Mouse (Mus musculus): ENCODE measurements around the gene Ubald2. TPM values are rescaled to one million over a fixed set of nuclear protein-coding genes. Genes with fewer than 3 reads are reported as not detected.

Gene Ubald2
- polyA plus RNA-seq, 1 experiment from 2014 or later: 41.7 TPM

DNA sequence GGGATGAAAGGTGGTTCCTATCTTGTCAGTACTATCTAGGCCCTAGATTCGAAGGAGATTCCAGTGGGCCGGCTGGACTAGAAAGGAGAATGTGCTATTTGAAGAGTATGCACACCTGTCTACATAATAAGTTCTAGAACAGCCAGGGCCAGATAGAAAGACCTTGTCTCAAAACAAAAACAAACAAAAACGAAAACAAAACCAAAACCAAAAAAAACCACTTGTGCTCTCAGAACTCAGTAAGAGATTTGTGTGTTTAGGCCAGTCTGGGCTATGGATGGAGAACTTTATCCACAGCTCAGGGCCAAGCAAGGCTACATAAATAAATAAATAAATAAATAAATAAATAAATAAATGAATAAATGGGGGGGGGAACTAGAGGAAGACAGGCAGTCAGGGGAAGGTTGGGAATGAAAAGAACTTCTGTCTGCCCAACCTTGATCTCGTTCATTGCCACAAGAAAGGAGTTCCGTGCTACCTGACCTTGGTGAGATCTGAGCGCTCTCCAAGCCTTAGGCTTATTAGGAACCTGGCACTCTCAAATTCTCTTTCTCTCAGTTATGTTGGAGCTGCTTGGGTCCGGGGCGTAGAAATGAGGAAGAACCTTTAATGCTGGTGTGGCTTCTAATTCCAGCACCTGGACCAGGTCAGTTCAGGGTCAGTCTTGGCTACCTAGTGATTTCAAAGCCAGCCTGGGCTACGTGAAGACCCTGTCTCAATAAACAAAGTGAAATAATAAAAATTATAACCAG, 3.9 kb upstream of the Ubald2 start:
- H3K27ac ChIP-seq: 0 out of 2 replicates have a peak overlapping the region, but pooled peaks have one; percentile 19
- H3K27me3 ChIP-seq: 0 out of 2 replicates have a peak, but pooled peaks cover 3% of the 10 kb centered on the region
- H3K4me1 ChIP-seq: peaks cover 31% of the 10 kb centered on the region
- H3K36me3 ChIP-seq: no peaks in the 10 kb centered on the region
- no peak overlapping the region for H3K4me3 ChIP-seq
- H3K4me2 ChIP-seq: no peak overlapping the region
- no peak overlapping the region for H3K9ac ChIP-seq
- ATAC-seq (ENCODE audit: borderline replicate concordance, extremely low read depth, low FRiP score, low TSS enrichment): no peak
- 78% methylated on average over 9 of the region's 9 CpGs for WGBS
- no peaks in the 10 kb centered on the region for H3K9me3 ChIP-seq

DNA sequence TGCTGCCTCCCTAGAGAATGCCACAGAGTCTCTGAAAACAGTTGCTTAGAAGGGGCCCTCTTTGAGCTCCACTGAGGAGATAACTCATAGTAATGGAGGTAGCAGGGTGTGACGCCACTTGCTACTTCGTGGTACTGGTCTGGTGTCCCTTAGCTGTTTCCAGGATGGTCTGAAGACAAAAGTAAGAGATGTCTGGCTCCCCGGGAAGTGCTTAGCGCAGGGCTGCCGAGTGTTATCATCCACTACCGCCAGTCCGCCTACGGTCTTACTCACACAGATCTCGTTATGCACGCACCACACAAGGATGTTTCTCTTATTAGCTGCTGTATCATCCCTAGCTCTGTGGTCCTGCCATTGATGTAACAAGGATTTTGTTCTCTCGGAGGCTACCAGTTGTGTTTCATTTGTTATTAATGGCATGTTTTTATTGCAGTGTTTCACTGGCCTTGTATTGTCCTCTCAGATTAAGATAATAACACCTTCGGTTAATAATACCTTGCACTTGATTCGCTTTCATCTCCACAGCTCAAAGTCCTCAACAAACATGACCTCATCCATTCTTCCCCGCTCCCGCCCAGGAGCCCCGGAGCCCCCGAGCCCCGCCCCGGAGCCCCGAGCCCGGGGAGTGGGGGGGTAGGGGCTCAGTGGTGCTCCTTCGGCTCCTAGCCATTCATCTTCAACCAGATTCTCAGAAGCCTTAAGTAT, 3.0 kb upstream of the Ubald2 start:
- Histone ChIP-seq H3K9me3 (no peaks in the 10 kb centered on the region), H3K4me3 (no peak overlapping the region), H3K4me1 (peaks cover 37% of the 10 kb centered on the region), H3K27ac (0 out of 2 replicates have a peak overlapping the region, but pooled peaks have one; percentile 45), H3K27me3 (0 out of 2 replicates have a peak, but pooled peaks cover 3% of the 10 kb centered on the region), H3K4me2 (peak overlapping the region; percentile 34), H3K9ac (no peak overlapping the region), H3K36me3 (no peaks in the 10 kb centered on the region; the same call in 1 of the 2 replicates)
- 24% methylated on average over 22 of the region's 22 CpGs for WGBS
- no peak for ATAC-seq (ENCODE audit: borderline replicate concordance, extremely low read depth, low FRiP score, low TSS enrichment)

DNA sequence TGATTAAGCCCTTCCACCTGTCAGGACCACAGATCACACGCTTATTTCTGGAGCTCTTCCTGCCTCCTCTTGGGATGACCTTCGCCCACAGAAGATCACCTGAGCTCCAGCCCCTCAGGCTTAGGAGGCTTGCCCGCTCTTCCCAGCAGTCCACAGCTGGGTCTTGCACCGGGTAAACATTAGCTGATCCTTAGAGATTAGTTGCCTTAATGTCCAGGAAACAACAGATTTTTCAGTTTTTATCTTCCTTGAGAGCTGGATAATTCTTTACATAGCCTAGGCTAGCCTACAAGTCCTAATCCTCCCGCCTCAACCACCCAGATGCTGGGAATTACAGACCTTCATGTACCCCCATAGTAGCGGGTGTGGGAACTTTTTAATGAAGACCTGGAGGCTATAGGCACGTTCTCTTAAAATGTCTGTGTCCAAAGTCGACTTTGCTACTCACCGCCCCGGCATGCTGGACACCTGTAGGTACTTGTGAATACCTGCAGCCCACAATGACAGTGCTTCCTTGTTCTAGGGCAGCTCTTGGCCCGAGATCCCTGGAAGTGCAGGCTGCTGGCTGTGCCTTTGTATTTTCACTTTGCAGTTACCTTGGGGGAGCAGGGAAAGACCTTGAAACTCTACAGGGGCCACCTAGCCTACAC, 2.3 kb upstream of the Ubald2 start:
- Histone ChIP-seq H3K36me3 (peaks cover 2% of the 10 kb centered on the region; the same call in 1 of the 2 replicates), H3K27ac (peak overlapping the region; percentile 45), H3K4me1 (peaks cover 43% of the 10 kb centered on the region), H3K4me2 (peak overlapping the region; percentile 34), H3K27me3 (0 out of 2 replicates have a peak, but pooled peaks cover 3% of the 10 kb centered on the region), H3K4me3 (no peak overlapping the region), H3K9me3 (no peaks in the 10 kb centered on the region), H3K9ac (no peak overlapping the region)
- 36% methylated on average over 11 of the region's 11 CpGs for WGBS
- no peak for ATAC-seq (ENCODE audit: borderline replicate concordance, extremely low read depth, low FRiP score, low TSS enrichment)

DNA sequence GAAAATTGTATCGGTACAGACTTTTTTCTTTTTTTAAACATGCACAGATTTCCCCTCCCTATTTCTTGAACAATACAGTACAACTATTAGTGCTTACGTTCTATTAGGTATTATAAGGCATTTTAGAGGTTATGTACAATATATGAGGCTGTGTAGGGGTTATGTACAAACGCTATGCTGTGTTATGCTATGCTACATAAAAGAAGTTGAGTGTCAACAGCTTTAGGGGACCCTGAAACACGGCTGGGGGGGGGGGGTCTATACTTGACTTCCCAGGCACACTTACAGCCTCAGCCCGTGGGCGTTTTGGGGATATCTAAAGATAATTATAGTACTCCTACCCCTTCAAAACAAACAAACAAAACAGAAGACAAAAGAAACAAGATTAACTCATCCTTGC, 1.8 kb upstream of the Ubald2 start:
- no peaks in the 10 kb centered on the region for H3K9me3 ChIP-seq
- WGBS: 47% methylated on average over 6 of the region's 6 CpGs
- H3K36me3 ChIP-seq: peaks cover 8% of the 10 kb centered on the region; the same call in 1 of the 2 replicates
- H3K4me2 ChIP-seq: no peak overlapping the region
- H3K9ac ChIP-seq: no peak overlapping the region
- no peak for ATAC-seq (ENCODE audit: borderline replicate concordance, extremely low read depth, low FRiP score, low TSS enrichment)
- peaks cover 49% of the 10 kb centered on the region for H3K4me1 ChIP-seq
- 0 out of 2 replicates have a peak, but pooled peaks cover 3% of the 10 kb centered on the region for H3K27me3 ChIP-seq
- no peak overlapping the region for H3K4me3 ChIP-seq
- peak overlapping the region; percentile 45; the same call in 1 of the 2 replicates for H3K27ac ChIP-seq

DNA sequence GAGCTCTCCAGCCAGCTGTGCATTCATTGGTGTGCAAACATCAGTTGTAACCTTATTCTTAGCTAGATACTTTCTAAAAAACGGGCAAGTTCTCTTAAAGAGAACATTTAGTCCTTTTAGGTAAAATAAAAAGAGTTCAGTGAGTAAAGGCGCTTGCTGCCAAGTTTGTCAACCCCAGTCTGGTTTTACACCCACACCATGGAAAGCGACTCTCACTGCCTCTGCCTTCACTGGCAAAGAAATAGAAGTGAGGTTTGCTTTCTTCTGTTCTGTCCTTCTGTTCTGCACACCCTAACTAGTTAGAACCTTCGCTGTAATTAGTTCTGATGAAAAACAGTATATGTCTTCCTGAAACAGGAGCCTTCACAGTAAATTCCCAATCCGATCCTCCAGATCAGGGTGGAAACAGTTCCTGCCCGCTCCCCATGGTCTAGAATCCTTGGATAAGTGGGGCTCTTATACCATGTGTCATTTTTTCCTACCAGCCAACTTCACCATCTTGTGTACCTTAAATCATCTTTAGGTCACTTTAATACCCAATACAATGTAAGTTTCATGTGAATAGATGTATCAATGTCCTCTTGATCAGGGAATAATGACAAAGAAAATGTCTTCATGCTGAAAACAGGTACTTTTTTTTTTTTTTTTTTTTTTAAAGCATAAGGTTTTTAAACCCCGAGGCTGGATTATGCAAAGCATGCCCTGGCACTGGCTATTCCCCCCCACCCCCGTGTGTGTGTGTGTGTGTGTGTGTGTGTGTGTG, 1.1 kb upstream of the Ubald2 start:
- H3K27ac ChIP-seq: no peak overlapping the region
- WGBS: 56% methylated on average over 8 of the region's 8 CpGs
- no peak overlapping the region for H3K9ac ChIP-seq
- H3K9me3 ChIP-seq: no peaks in the 10 kb centered on the region
- peak overlapping the region; percentile 44; the same call in 1 of the 2 replicates for H3K4me2 ChIP-seq
- peaks cover 14% of the 10 kb centered on the region for H3K36me3 ChIP-seq
- H3K4me1 ChIP-seq: peaks cover 54% of the 10 kb centered on the region
- no peak overlapping the region for H3K4me3 ChIP-seq
- no peak for ATAC-seq (ENCODE audit: borderline replicate concordance, extremely low read depth, low FRiP score, low TSS enrichment)
- 0 out of 2 replicates have a peak, but pooled peaks cover 3% of the 10 kb centered on the region for H3K27me3 ChIP-seq

DNA sequence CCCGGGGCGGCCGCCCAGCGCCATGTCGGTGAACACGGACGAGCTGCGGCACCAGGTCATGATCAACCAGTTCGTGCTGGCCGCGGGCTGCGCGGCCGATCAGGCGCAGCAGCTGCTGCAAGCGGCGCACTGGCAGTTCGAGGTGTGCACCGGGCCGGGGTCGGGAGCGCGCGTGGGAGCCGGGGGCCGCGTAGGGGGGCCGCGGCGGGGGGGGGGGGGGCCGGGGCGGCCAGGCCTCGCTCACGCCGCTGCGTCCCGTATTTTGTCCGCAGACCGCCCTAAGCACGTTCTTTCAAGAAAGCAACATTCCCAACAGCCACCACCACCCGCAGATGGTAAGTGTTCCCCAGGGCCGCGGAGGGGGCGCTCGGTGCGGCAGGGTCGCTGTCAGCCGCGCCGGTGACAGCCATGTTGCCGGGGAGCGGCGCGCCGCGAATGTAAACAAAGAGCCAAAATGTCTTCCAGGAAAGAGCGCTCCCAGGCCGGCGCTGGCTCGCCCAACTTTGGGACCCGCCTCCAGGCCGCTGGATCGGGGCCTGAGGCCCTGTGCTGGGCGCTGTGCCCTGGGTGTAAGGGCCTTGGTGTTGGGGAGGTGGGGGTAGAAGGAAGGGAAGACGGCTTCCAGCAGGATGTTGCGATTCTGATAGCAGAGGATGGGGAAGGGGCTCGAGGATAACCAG, 533 bp downstream of the Ubald2 start:
- Histone ChIP-seq H3K4me2 (peak overlapping the region; percentile 74), H3K27me3 (0 out of 2 replicates have a peak, but pooled peaks cover 3% of the 10 kb centered on the region), H3K4me3 (peak overlapping the region; percentile 82), H3K9me3 (no peaks in the 10 kb centered on the region), H3K27ac (peak overlapping the region; percentile 94), H3K4me1 (peaks cover 51% of the 10 kb centered on the region), H3K9ac (peak overlapping the region; percentile 83), H3K36me3 (peaks cover 21% of the 10 kb centered on the region)
- under 1% methylated on average over 37 of the region's 67 CpGs for WGBS
- peak; percentile 9; the same call in 1 of the 2 replicates for ATAC-seq (ENCODE audit: borderline replicate concordance, extremely low read depth, low FRiP score, low TSS enrichment)

DNA sequence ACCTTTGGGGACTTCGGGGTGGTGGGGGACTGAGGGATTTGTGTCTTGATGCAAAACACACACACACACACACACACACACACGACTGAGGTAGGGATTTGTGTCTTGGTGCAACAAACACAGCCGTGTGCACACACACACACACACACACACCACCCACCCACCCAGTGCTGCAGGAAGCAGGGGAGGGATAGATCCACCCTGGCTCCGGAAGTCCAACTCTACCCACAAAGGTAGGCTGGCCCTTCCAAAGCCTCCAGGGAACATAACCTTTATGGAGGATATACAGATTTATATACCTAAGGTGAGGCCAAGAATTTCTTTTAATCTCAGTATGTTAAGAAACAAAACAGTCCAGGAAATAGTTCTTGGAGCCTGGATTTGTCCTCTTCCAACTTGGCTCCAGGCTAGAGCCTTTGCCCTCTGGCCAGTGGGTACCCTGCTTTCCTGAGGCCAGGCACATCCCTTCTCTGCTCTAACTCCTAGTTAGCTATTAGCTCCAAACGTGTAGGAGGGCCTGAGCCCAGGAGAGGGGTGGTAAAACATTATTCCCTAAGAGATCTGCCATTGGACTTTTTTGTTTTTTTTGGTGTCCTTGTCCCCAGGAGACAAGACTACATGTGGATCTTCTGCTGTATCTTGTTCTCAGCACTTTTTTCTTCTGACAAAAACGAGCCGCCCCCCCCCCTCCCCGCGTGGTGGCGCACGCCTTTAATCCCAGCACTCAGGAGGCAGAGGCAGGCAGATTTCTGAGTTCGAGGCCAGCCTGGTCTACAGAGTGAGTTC, 1.3 kb downstream of the Ubald2 start:
- peaks cover 54% of the 10 kb centered on the region for H3K4me1 ChIP-seq
- H3K36me3 ChIP-seq: peaks cover 24% of the 10 kb centered on the region
- H3K9ac ChIP-seq: peak overlapping the region; percentile 83
- H3K9me3 ChIP-seq: no peaks in the 10 kb centered on the region
- H3K4me2 ChIP-seq: peak overlapping the region; percentile 74
- peak overlapping the region; percentile 82 for H3K4me3 ChIP-seq
- 0 out of 2 replicates have a peak, but pooled peaks cover 3% of the 10 kb centered on the region for H3K27me3 ChIP-seq
- no peak for ATAC-seq (ENCODE audit: borderline replicate concordance, extremely low read depth, low FRiP score, low TSS enrichment)
- peak overlapping the region; percentile 94 for H3K27ac ChIP-seq
- WGBS: 49% methylated on average over 12 of the region's 12 CpGs

DNA sequence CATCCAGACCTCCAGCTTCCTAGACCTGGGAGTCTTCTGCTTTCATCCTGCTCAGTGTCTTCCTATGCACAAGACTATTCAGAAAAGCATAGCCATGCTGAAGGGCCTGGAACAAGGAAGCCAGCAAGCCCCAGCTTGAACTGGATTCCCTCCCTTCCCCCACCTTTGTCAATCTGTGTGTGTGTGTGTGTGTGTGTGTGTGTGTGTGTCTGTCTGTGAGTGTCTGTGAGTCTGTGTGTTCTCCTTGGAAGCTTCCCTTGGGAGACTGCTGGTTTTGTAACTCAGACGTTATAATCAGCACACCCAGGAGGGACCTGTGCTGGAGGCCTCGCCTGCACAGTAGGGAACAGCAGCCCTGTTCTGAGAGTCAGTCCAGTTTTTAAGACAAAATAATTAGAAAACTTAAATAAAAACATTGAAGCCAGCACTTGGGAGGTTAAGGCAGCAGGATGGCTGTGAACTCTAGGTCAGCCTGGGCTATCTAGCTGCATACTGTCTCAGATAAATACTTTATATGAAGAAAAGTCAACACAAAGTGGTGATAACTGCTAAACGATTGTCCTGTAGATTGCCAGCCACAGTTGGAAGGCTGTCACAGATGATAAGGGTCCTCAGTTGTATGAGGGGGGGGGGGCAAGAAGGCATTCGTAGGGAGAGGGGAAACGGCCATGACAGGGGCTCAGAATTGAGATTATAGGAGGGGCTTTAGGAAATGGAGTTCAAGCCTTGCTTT, 2.3 kb downstream of the Ubald2 start:
- H3K9me3 ChIP-seq: no peaks in the 10 kb centered on the region
- H3K4me3 ChIP-seq: peak overlapping the region; percentile 82; the same call in 1 of the 2 replicates
- peaks cover 56% of the 10 kb centered on the region for H3K4me1 ChIP-seq
- peaks cover 24% of the 10 kb centered on the region for H3K36me3 ChIP-seq
- 30% methylated on average over 5 of the region's 5 CpGs for WGBS
- H3K4me2 ChIP-seq: peak overlapping the region; percentile 74
- no peaks in the 10 kb centered on the region for H3K27me3 ChIP-seq
- ATAC-seq (ENCODE audit: borderline replicate concordance, extremely low read depth, low FRiP score, low TSS enrichment): no peak
- H3K9ac ChIP-seq: peak overlapping the region; percentile 83; the same call in 1 of the 2 replicates
- peak overlapping the region; percentile 33; the same call in 1 of the 2 replicates for H3K27ac ChIP-seq

DNA sequence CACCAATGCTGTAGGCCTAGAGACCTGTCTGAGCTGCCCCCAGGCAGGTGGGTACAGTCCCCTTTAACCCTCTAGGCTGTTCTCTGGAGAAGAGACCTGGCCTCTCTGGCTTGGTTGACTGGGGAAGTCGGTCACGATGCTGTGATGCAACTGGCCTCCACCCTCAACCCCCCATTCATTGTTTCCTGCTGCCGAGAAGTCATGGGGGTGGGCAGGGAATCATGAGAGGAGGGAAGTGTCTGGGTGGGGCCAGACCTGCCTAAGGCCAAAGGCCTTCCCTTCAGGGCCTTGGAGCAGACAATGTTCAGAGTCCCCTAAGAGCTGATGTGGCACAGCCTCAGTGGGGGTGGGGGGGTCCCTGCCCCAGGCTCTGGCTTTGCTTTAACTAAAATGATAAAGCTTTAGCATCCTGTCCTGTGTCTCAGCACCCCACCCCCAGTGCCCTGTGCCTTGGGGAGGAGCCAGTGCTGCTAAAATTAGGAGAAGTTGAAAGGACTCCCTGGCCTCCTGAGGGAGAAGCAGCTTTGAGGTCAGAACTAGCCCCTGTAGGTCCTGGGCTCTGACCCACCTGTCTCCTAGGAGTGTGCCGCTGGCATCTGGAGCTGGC, 2.9 kb downstream of the Ubald2 start:
- H3K27ac ChIP-seq: 0 out of 2 replicates have a peak overlapping the region, but pooled peaks have one; percentile 33
- peak overlapping the region; percentile 74 for H3K4me2 ChIP-seq
- H3K36me3 ChIP-seq: peaks cover 24% of the 10 kb centered on the region
- no peak for ATAC-seq (ENCODE audit: borderline replicate concordance, extremely low read depth, low FRiP score, low TSS enrichment)
- H3K9ac ChIP-seq: peak overlapping the region; percentile 83; the same call in 1 of the 2 replicates
- H3K4me3 ChIP-seq: peak overlapping the region; percentile 5; the same call in 1 of the 2 replicates
- H3K27me3 ChIP-seq: no peaks in the 10 kb centered on the region
- no peaks in the 10 kb centered on the region for H3K9me3 ChIP-seq
- H3K4me1 ChIP-seq: peaks cover 52% of the 10 kb centered on the region
- 54% methylated on average over 4 of the region's 4 CpGs for WGBS
